Mouse (Mus musculus) monocyte, adult 59 days (primary cell): ENCODE results near the gene Rdm1. TPM values are rescaled to one million over a fixed set of nuclear protein-coding genes. Genes with fewer than 3 reads are reported as not detected.

ENCODE experiments used
- total RNA-seq, 2 experiments: library from RNA; stranded (reverse); gene quantifications; one replicate each; pipeline ENCODE4 v1.2.4; 2023

The Rdm1 gene
- 10 to 100 TPM; 19.6 to 19.7 TPM for total RNA-seq

DNA sequence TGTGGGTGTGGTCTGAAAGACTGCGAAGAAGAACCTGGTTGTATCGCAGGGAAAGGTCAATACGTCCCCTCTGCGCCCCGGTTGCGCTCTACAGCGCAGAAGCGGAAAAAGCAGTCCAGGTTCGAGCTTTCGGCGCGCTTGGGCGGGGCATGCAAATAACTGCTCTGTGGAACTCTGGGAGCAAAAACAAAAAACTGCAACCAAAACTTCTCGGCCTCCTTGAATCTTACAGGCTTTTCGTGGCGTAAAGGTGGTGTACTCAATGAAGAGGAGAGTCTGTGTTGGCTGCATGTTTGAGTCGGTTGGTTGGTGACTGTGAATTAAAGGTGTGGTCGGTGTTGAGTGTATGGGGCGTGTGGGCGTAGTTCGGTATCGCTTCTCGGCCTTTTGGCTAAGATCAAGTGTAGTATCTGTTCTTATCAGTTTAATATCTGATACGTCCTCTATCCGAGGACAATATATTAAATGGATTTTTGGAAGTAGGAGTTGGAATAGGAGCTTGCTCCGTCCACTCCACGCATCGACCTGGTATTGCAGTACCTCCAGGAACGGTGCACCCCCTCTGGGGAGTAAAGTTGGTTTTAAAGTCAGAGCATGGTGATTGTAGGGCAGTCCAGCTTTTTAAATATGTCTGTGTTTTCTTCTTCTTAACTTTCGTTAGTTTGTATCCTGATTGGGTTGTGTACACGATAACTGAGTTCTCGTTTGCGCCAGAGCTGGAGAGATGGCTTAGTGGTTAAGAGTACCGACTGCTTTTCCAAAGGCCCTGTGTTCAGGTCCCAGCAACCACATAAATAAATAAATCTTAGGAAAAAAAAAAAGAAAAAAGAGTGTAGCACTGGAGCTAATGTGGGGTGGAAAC, at the start of gene Rdm1:
TSS of gene Rdm1 (plus strand) at position 201 of the 862 bp plus-strand sequence.

GRCm38 (mm10) chr11:101582054-101583035, 44.6 kb upstream of the Rdm1 start, which contains the start of gene Tmem106a:
Gene Tmem106a, plus strand, starts transcription at chr11:101582242.

GRCm38 (mm10) chr11:101599156-101599555, 27.8 kb upstream of the Rdm1 start, which contains the start of gene Gm11634:
Gene Gm11634, minus strand, starts transcription at chr11:101599256.

GRCm38 (mm10) chr11:101664825-101665635, 38.0 kb downstream of the Rdm1 start, which contains the start of gene Arl4d:
Gene Arl4d, plus strand, starts transcription at chr11:101665541.

Other genes with a start within 250 kb of the Rdm1 start
- 10 to 100 TPM in 1 of 2 experiments, 1 to 10 TPM in 1; 9.5 to 13.1 TPM for gene Aarsd1, start 209.6 kb upstream of the Rdm1 start, total RNA-seq
- gene Gm27029, start 202.4 kb upstream of the Rdm1 start, total RNA-seq = under 1 TPM in 1 of 2 experiments, not detected in 1; 0.66 TPM
- 10 to 100 TPM; 12.3 to 12.9 TPM for gene Rundc1, start 202.1 kb upstream of the Rdm1 start, total RNA-seq
- under 1 TPM; 0.36 to 0.73 TPM for gene Ptges3l, start 201.9 kb upstream of the Rdm1 start, total RNA-seq
- 100 to 1,000 TPM in 1 of 2 experiments, 10 to 100 TPM in 1; 49.3 to 126 TPM for gene Rpl27, start 184.9 kb upstream of the Rdm1 start, total RNA-seq
- gene Ifi35, start 178.8 kb upstream of the Rdm1 start, total RNA-seq = 10 to 100 TPM; 53.4 to 61.1 TPM
- 1 to 10 TPM in 1 of 2 experiments, under 1 TPM in 1; 0.94 to 1.6 TPM for gene Rnd2, start 162.2 kb upstream of the Rdm1 start, total RNA-seq
- 10 to 100 TPM; 31.7 to 40.3 TPM for gene Vat1, start 161.0 kb upstream of the Rdm1 start, total RNA-seq
- gene Brca1, start 75.2 kb upstream of the Rdm1 start, total RNA-seq = 1 to 10 TPM in 1 of 2 experiments, under 1 TPM in 1; 0.76 to 1.1 TPM
- gene Nbr1, start 75.0 kb upstream of the Rdm1 start, total RNA-seq = 100 to 1,000 TPM; 101 to 115 TPM
- gene Tmem106a, start 45.0 kb upstream of the Rdm1 start, total RNA-seq = 10 to 100 TPM; 43.4 to 78.1 TPM
- not detected for gene Gm11634, start 27.9 kb upstream of the Rdm1 start, total RNA-seq
- 1 to 10 TPM; 2.3 to 4.5 TPM for gene Arl4d, start 38.3 kb downstream of the Rdm1 start, total RNA-seq
- 10 to 100 TPM; 52.7 to 53.3 TPM for gene Dhx8, start 105.7 kb downstream of the Rdm1 start, total RNA-seq
- gene Etv4, start 158.2 kb downstream of the Rdm1 start, total RNA-seq = not detected